Mouse (Mus musculus): ENCODE results near the gene Pde4dip. TPM values are rescaled to one million over a fixed set of nuclear protein-coding genes. Genes with fewer than 3 reads are reported as not detected.

The Pde4dip gene
- polyA plus RNA-seq, 1 experiment from 2014 or later, result 9.9 TPM

GRCm38 (mm10) chr3:97756283-97757074 is 132.0 kb downstream of the Pde4dip start:
- Histone ChIP-seq H3K9ac (no peak overlapping the region), H3K27me3 (replicated peaks) (no peaks in the 10 kb centered on the region), H3K4me3 (no peak overlapping the region), H3K4me2 (0 out of 2 replicates have a peak overlapping the region, but pooled peaks have one; percentile 8), H3K9me3 (replicated peaks) (no peaks in the 10 kb centered on the region), H3K27ac (peak overlapping the region; percentile 62), H3K36me3 (peaks cover 41% of the 10 kb centered on the region), H3K4me1 (no peaks in the 10 kb centered on the region)
- ATAC-seq, result peak; percentile 81
- 73% methylated on average over 20 of the region's 20 CpGs for WGBS (ENCODE audit: insufficient replicate concordance)

DNA sequence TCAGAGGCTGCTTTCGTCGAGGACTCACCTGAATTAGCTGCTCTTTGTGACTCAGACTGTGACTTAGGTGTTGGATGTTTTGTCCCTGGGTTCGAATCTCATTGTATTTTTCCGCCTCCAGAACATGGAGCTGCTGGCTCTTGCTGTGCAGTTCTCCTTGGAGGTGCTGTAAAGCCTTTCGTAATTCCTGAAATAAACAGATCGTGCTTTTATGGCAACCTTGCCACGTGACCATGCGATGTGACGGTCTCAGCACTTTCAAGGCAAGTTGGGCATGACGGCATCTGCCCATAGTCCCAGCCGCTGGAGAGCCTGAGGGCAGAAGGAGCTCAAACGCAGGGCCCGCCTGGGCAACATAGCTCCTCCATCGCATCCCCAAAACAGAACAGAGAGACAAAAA is 133.1 kb downstream of the Pde4dip start:
- ATAC-seq, result no peak
- WGBS (ENCODE audit: insufficient replicate concordance), result 81% methylated on average over 14 of the region's 14 CpGs
- H3K4me1 ChIP-seq, result no peaks in the 10 kb centered on the region
- no peaks in the 10 kb centered on the region for H3K9me3 ChIP-seq (replicated peaks)
- no peak overlapping the region for H3K4me3 ChIP-seq
- H3K4me2 ChIP-seq, result no peak overlapping the region
- H3K9ac ChIP-seq, result no peak overlapping the region
- no peak overlapping the region for H3K27ac ChIP-seq
- no peaks in the 10 kb centered on the region for H3K27me3 ChIP-seq (replicated peaks)
- peaks cover 50% of the 10 kb centered on the region for H3K36me3 ChIP-seq

DNA sequence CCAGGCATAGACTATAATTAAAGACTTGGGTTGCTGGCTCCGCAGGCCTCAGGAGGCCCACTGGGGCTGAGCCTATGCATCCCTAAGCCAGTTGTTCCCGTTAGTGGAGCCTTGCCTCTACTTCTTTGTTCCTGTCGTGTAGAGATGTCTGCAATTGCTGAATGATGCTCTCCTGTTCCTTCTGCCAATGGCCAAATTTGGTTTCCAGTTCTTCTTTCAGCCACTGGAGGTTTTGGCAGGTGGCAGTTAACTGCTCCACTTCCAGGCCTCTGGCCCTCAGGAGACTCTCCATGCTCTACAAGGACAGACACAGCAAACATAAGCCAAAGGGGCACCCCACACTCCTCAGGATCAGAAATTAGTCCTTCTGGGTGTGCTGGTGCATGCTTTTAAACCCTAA is 135.6 kb downstream of the Pde4dip start:
- Histone ChIP-seq H3K4me2 (no peak overlapping the region), H3K9me3 (replicated peaks) (no peaks in the 10 kb centered on the region), H3K4me1 (no peaks in the 10 kb centered on the region), H3K4me3 (no peak overlapping the region), H3K27ac (no peak overlapping the region), H3K36me3 (peaks cover 56% of the 10 kb centered on the region), H3K27me3 (replicated peaks) (no peaks in the 10 kb centered on the region), H3K9ac (no peak overlapping the region)
- ATAC-seq, result no peak
- 74% methylated on average over 3 of the region's 3 CpGs for WGBS (ENCODE audit: insufficient replicate concordance)

GRCm38 (mm10) chr3:97751566-97751965 is 136.9 kb downstream of the Pde4dip start:
- no peaks in the 10 kb centered on the region for H3K4me1 ChIP-seq
- no peak overlapping the region for H3K9ac ChIP-seq
- no peak overlapping the region for H3K27ac ChIP-seq
- ATAC-seq, result no peak
- WGBS (ENCODE audit: insufficient replicate concordance), result 88% methylated on average over 21 of the region's 21 CpGs
- peaks cover 50% of the 10 kb centered on the region for H3K36me3 ChIP-seq
- H3K4me2 ChIP-seq, result no peak overlapping the region
- no peaks in the 10 kb centered on the region for H3K9me3 ChIP-seq (replicated peaks)
- no peak overlapping the region for H3K4me3 ChIP-seq
- H3K27me3 ChIP-seq (replicated peaks), result no peaks in the 10 kb centered on the region

- no peaks in the 10 kb centered on the region for H3K9me3 ChIP-seq (replicated peaks)
- peaks cover 58% of the 10 kb centered on the region for H3K36me3 ChIP-seq
- no peak overlapping the region for H3K9ac ChIP-seq
- WGBS (ENCODE audit: insufficient replicate concordance), result 78% methylated on average over 10 of the region's 10 CpGs
- H3K4me3 ChIP-seq, result no peak overlapping the region
- no peak overlapping the region for H3K27ac ChIP-seq
- ATAC-seq, result no peak
- H3K4me1 ChIP-seq, result no peaks in the 10 kb centered on the region
- H3K27me3 ChIP-seq (replicated peaks), result no peaks in the 10 kb centered on the region
- no peak overlapping the region for H3K4me2 ChIP-seq
These were observed 139.7 kb downstream of the Pde4dip start for GRCm38 (mm10) chr3:97748789-97749188.

DNA sequence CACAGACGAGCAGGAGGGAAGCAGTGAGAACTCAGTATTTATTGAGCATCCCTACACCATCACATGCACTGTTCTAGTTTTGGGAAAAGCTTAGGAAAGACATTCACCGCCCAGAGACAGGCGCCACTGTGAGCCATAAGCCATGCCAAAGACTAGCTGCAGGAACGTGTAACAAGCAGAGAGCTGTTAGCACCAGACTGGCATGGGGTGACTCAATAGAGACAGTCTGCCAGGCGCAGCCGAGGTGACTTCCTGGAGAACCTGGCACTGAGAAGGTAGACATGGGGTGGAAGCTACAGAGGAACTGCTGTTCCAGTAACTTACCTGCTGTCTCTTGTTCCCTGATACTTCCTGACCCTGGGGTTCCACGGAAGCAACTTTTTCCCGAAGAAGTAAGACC is 145.7 kb downstream of the Pde4dip start:
- no peak overlapping the region for H3K27ac ChIP-seq
- peaks cover 64% of the 10 kb centered on the region for H3K36me3 ChIP-seq
- no peak overlapping the region for H3K4me3 ChIP-seq
- no peak overlapping the region for H3K4me2 ChIP-seq
- WGBS (ENCODE audit: insufficient replicate concordance), result 73% methylated on average over 8 of the region's 8 CpGs
- H3K9me3 ChIP-seq (replicated peaks), result no peaks in the 10 kb centered on the region
- no peak for ATAC-seq
- H3K4me1 ChIP-seq, result no peaks in the 10 kb centered on the region
- no peaks in the 10 kb centered on the region for H3K27me3 ChIP-seq (replicated peaks)
- H3K9ac ChIP-seq, result no peak overlapping the region

DNA sequence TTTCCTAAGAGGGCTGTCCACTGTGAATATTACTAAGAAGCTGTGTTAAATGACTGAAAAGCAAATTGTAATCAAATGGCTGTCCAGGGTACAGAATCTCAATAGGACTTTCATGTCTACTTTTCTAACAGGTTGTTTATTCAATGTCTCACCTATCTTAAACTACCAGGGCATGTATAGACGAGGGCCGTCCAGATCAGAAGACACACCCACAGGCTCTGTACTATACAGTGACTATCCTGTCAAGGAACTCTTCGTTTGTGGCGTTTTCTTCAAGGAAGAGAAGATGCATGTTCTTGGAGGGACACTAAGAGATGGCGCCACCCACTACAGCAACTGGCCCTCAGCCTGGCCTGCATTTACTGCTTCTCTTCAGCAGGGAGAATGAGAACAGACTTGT is 152.9 kb downstream of the Pde4dip start:
- no peaks in the 10 kb centered on the region for H3K27me3 ChIP-seq (replicated peaks)
- H3K4me2 ChIP-seq, result no peak overlapping the region
- H3K9me3 ChIP-seq (replicated peaks), result no peaks in the 10 kb centered on the region
- H3K36me3 ChIP-seq, result 0 out of 2 replicates have a peak, but pooled peaks cover 6% of the 10 kb centered on the region
- ATAC-seq, result no peak
- no peaks in the 10 kb centered on the region for H3K4me1 ChIP-seq
- no peak overlapping the region for H3K27ac ChIP-seq
- WGBS (ENCODE audit: insufficient replicate concordance), result 67% methylated on average over 5 of the region's 5 CpGs
- H3K9ac ChIP-seq, result no peak overlapping the region
- no peak overlapping the region for H3K4me3 ChIP-seq

DNA sequence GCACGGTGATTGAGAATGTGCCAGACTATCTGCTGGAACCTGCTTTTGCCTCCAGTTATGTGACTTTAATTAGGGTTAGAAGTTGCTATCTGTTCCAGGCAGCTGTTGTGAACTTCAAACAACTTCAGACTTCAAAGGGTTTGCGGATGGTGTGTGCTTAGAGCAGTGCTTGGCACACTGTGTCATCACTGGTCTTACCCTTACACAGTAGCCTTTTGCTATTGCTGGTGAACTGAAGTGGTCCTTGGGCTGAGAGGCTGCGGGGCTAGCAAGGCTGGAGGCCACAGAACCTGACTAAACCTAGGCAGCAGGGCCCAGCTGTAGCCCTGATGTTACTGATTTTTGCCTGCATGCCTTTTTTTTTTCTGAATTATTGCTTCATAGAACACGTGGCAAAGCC is 154.2 kb downstream of the Pde4dip start:
- Histone ChIP-seq H3K36me3 (no peaks in the 10 kb centered on the region), H3K4me1 (no peaks in the 10 kb centered on the region), H3K4me3 (no peak overlapping the region), H3K27me3 (replicated peaks) (no peaks in the 10 kb centered on the region), H3K9me3 (replicated peaks) (no peaks in the 10 kb centered on the region), H3K9ac (no peak overlapping the region), H3K4me2 (no peak overlapping the region), H3K27ac (no peak overlapping the region)
- ATAC-seq, result no peak
- 58% methylated on average over 4 of the region's 4 CpGs for WGBS (ENCODE audit: insufficient replicate concordance)

DNA sequence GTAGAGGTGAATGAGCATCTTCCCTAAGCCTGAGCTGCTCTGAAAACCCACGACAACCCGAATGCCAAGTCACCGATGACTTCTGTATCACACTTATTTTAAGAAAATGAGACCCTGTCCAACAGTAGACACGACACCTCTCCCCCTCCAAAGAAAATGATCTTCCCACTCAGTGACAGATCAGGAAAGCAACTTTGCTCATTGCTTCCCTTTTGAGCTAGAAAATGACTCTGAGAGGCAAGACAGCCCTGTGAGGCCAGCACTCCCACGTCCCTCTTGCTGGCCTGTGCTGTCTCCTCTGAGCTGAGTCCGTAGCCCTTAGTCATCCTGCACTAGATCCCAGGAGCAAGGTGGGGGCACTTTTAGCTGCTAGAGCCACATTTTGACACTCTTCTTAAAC is 155.9 kb downstream of the Pde4dip start:
- Histone ChIP-seq H3K9me3 (replicated peaks) (no peaks in the 10 kb centered on the region), H3K4me3 (no peak overlapping the region), H3K36me3 (no peaks in the 10 kb centered on the region), H3K4me2 (no peak overlapping the region), H3K27ac (no peak overlapping the region), H3K4me1 (no peaks in the 10 kb centered on the region), H3K9ac (no peak overlapping the region), H3K27me3 (replicated peaks) (no peaks in the 10 kb centered on the region)
- no peak for ATAC-seq
- 70% methylated on average over 6 of the region's 6 CpGs for WGBS (ENCODE audit: insufficient replicate concordance)

DNA sequence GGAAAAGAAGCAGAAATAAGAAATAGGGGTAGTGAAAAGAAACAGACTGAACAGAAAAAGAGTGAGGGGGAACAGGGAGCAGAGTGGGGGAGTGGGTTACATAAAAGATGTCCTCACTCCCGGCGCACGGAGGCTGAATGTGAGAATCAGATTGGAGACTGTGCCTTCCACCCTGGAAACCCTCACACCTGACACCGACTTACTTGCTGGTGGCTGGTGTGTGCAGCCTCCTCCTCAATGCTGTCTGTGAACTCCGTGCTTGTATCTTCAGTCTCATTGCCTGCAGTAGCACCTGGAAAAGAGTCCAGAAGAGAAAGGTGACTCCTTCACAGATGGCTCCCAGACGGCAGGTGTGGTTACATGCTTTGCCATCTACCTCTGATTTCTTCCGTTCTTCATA is 157.9 kb downstream of the Pde4dip start:
- no peak overlapping the region for H3K4me2 ChIP-seq
- no peak overlapping the region for H3K27ac ChIP-seq
- H3K9ac ChIP-seq, result no peak overlapping the region
- no peak for ATAC-seq
- H3K4me1 ChIP-seq, result no peaks in the 10 kb centered on the region
- no peaks in the 10 kb centered on the region for H3K9me3 ChIP-seq (replicated peaks)
- no peaks in the 10 kb centered on the region for H3K27me3 ChIP-seq (replicated peaks)
- no peaks in the 10 kb centered on the region for H3K36me3 ChIP-seq
- 77% methylated on average over 7 of the region's 7 CpGs for WGBS (ENCODE audit: insufficient replicate concordance)
- H3K4me3 ChIP-seq, result no peak overlapping the region

DNA sequence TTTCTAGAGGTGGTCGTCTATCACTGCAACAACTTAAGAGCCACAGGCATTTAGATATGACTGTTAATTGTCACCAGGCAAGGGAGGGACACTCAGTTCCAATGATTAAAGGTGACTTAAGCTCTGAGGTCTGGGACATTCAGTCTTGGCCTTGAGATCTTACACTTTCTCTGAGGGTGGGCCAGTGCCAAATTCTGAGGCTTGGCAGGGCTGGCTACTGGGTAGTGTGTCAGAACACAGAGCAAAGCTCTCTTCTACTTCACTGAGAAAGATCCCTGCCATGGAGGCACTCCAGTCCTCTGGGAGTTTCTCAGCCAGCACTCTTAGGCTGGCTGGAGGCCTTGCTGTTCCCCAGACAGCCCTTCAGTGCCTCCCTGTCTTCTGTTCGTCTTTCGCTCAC is 158.4 kb downstream of the Pde4dip start:
- Histone ChIP-seq H3K4me2 (no peak overlapping the region), H3K27me3 (replicated peaks) (no peaks in the 10 kb centered on the region), H3K9ac (no peak overlapping the region), H3K27ac (no peak overlapping the region), H3K4me3 (no peak overlapping the region), H3K9me3 (replicated peaks) (no peaks in the 10 kb centered on the region), H3K36me3 (no peaks in the 10 kb centered on the region), H3K4me1 (no peaks in the 10 kb centered on the region)
- no peak for ATAC-seq
- 64% methylated on average over 3 of the region's 3 CpGs for WGBS (ENCODE audit: insufficient replicate concordance)

GRCm38 (mm10) chr3:97727801-97728200 is 160.7 kb downstream of the Pde4dip start:
- Histone ChIP-seq H3K36me3 (no peaks in the 10 kb centered on the region), H3K9me3 (replicated peaks) (0 out of 2 replicates have a peak, but pooled peaks cover 2% of the 10 kb centered on the region), H3K9ac (no peak overlapping the region), H3K27me3 (replicated peaks) (no peaks in the 10 kb centered on the region), H3K4me2 (no peak overlapping the region), H3K4me3 (no peak overlapping the region), H3K4me1 (no peaks in the 10 kb centered on the region), H3K27ac (no peak overlapping the region)
- ATAC-seq, result no peak
- WGBS (ENCODE audit: insufficient replicate concordance), result 59% methylated on average over 2 of the region's 2 CpGs

GRCm38 (mm10) chr3:97719116-97719515 is 169.4 kb downstream of the Pde4dip start:
- ATAC-seq, result no peak
- no peak overlapping the region for H3K4me3 ChIP-seq
- H3K9ac ChIP-seq, result no peak overlapping the region
- H3K4me1 ChIP-seq, result no peaks in the 10 kb centered on the region
- WGBS (ENCODE audit: insufficient replicate concordance), result 68% methylated on average over 9 of the region's 9 CpGs
- H3K27ac ChIP-seq, result no peak overlapping the region
- H3K27me3 ChIP-seq (replicated peaks), result no peaks in the 10 kb centered on the region
- 0 out of 2 replicates have a peak, but pooled peaks cover 2% of the 10 kb centered on the region for H3K9me3 ChIP-seq (replicated peaks)
- H3K4me2 ChIP-seq, result no peak overlapping the region
- no peaks in the 10 kb centered on the region for H3K36me3 ChIP-seq

All from liver, embryonic 12.5 days (tissue).